8 mouse cellular contexts compared by ENCODE assay signal in the genomic region with DNA sequence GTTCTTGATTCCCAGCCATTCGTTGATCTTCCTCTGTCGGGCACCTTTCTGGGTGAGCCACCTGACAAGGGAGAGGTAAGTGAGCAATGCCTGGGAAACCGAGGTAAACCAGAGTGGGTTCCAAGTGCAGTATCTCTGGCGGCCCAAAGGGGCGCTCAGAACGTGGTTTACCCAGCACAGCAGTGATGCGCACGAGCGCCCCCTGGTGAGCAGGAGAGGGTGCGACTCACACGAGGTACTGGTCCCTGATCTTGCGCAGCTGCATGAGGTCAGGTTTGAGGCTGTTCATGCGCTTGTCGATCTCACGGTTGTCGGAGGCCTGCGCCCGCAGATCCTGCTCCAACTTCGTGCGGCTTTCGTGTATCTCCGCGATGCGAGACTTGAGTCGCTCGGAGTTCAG. TPM values are rescaled to one million over a fixed set of nuclear protein-coding genes. Genes with fewer than 3 reads are reported as not detected.
A peak's percentile ranks its signal among the peaks of the same experiment; 100 is the strongest.
DNase-seq lines count a peak whose midpoint lies in the region; ATAC-seq and TF ChIP-seq lines count a peak whose summit lies in the region.

No protein-coding gene starts in this region.

- H3ac ChIP-seq in myocyte (ENCODE audit: control insufficient read depth, insufficient read length) = no peak overlapping the region

- TF ChIP-seq POLR2A in liver, adult 2 months (IDR thresholded peaks at IDR 0.05; ENCODE audit: extremely low read depth, insufficient read depth, low read length) = no peak
- TF ChIP-seq POLR2A in myocyte (IDR thresholded peaks at IDR 0.05; ENCODE audit: insufficient read length, low read depth) = peak; percentile 36

- peak overlapping the region; percentile 21; the same call in 1 of the 2 replicates for H3K9ac ChIP-seq in embryonic facial prominence, embryonic 13.5 days
- H3K9ac ChIP-seq in kidney, embryonic 16.5 days (replicated peaks; ENCODE audit: low read length) = peak overlapping the region; percentile 22; the same call in 1 of the 2 replicates
- no peak overlapping the region for H3K9ac ChIP-seq in liver, adult 2 months (ENCODE audit: low read depth, low read length)

- no peaks in the 10 kb centered on the region for H3K27me3 ChIP-seq in embryonic facial prominence, embryonic 13.5 days
- no peaks in the 10 kb centered on the region for H3K27me3 ChIP-seq in kidney, embryonic 16.5 days (ENCODE audit: insufficient read depth, low read length)
- H3K27me3 ChIP-seq in liver, adult 2 months (ENCODE audit: control insufficient read depth, insufficient read depth, low read length) = no peaks in the 10 kb centered on the region
- no peaks in the 10 kb centered on the region for H3K27me3 ChIP-seq in myocyte (ENCODE audit: control insufficient read depth, insufficient read depth, insufficient read length)

- peaks cover 70% of the 10 kb centered on the region for H3K36me3 ChIP-seq in embryonic facial prominence, embryonic 13.5 days
- H3K36me3 ChIP-seq in kidney, embryonic 16.5 days (ENCODE audit: insufficient read depth, low read length) = peaks cover 47% of the 10 kb centered on the region
- H3K36me3 ChIP-seq in liver, adult 2 months (ENCODE audit: control insufficient read depth, insufficient read depth, low read length) = no peaks in the 10 kb centered on the region
- H3K36me3 ChIP-seq in myocyte (ENCODE audit: control insufficient read depth, insufficient read depth) = peaks cover 6% of the 10 kb centered on the region

- H3K4me2 ChIP-seq in embryonic facial prominence, embryonic 13.5 days = no peak overlapping the region
- H3K4me2 ChIP-seq in kidney, embryonic 16.5 days (replicated peaks; ENCODE audit: low read depth, low read length) = no peak overlapping the region
- H3K4me2 ChIP-seq in myocyte (ENCODE audit: low read depth) = no peak overlapping the region

- 5% methylated on average over 26 of the region's 26 CpGs for WGBS in embryonic facial prominence, embryonic 13.5 days
- 5% methylated on average over 26 of the region's 26 CpGs for WGBS in kidney, embryonic 16.5 days
- WGBS in liver, adult 2 months = 12% methylated on average over 26 of the region's 26 CpGs

- TF ChIP-seq CTCF in liver, adult 2 months (IDR thresholded peaks at IDR 0.05; ENCODE audit: low read depth, low read length) = peak; percentile 100

- no peaks in the 10 kb centered on the region for H3K9me3 ChIP-seq in embryonic facial prominence, embryonic 13.5 days
- no peaks in the 10 kb centered on the region for H3K9me3 ChIP-seq in kidney, embryonic 16.5 days (ENCODE audit: low read length)

- H3K4me3 ChIP-seq in embryonic facial prominence, embryonic 13.5 days = no peak overlapping the region
- no peak overlapping the region for H3K4me3 ChIP-seq in kidney, embryonic 16.5 days (ENCODE audit: low read length)
- no peak overlapping the region for H3K4me3 ChIP-seq in liver, adult 2 months (ENCODE audit: insufficient read depth, low read depth, low read length)
- no peak overlapping the region for H3K4me3 ChIP-seq in myocyte

- H3K4me1 ChIP-seq in embryonic facial prominence, embryonic 13.5 days = peaks cover 44% of the 10 kb centered on the region
- peaks cover 35% of the 10 kb centered on the region for H3K4me1 ChIP-seq in kidney, embryonic 16.5 days (ENCODE audit: insufficient read depth, low read length)
- peaks cover 7% of the 10 kb centered on the region; the same call in 1 of the 2 replicates for H3K4me1 ChIP-seq in liver, adult 2 months (ENCODE audit: control insufficient read depth, insufficient read depth, low read length)

- no peak overlapping the region for H3K27ac ChIP-seq in embryonic facial prominence, embryonic 13.5 days
- no peak overlapping the region for H3K27ac ChIP-seq in kidney, embryonic 16.5 days (ENCODE audit: low read length)
- no peak overlapping the region for H3K27ac ChIP-seq in liver, adult 2 months (replicated peaks; ENCODE audit: insufficient read depth, low read depth, low read length)

- no peaks in the 10 kb centered on the region for H3K79me2 ChIP-seq in liver, adult 2 months (ENCODE audit: control insufficient read depth, insufficient read depth, low read length)
- H3K79me2 ChIP-seq in myocyte (ENCODE audit: control insufficient read depth, insufficient read depth) = no peaks in the 10 kb centered on the region

- DNase-seq in 416B (ENCODE audit: low read depth) = peak; percentile 92
- peak; percentile 97 to 99 for DNase-seq in adrenal gland, postnatal 36 days
- peak; percentile 86 to 90 for DNase-seq in heart, adult 9 months (ENCODE audit: low spot score in 2 of 2)
- DNase-seq in liver, adult 2 months (ENCODE audit: extremely low read depth, low read depth, low spot score) = peak; percentile 80
- peak; percentile 98 to 100 for DNase-seq in spleen, postnatal 4 days (ENCODE audit: low spot score in 2 of 2)

- peak; percentile 39; the same call in 1 of the 2 replicates for ATAC-seq in embryonic facial prominence, embryonic 13.5 days (ENCODE audit: insufficient number of reproducible peaks, insufficient read depth, low FRiP score, low TSS enrichment, low read depth)
- ATAC-seq in kidney, embryonic 16.5 days (ENCODE audit: low FRiP score, low TSS enrichment) = peak; percentile 43; the same call in 1 of the 2 replicates

TF ChIP-seq in myocyte, 11 proteins besides CTCF, POLR2A, EP300 and RAD21:
- TF ChIP-seq USF1 (IDR thresholded peaks at IDR 0.05; ENCODE audit: low read depth) (no peak), MYOG (IDR thresholded peaks at IDR 0.05; ENCODE audit: control insufficient read depth in 1 of 3, insufficient read depth in 1 of 3, insufficient read length in 2 of 3, low read depth in 2 of 3) (peak in 1 of 3 experiments; percentile 68), POLR2AphosphoS2 (IDR thresholded peaks at IDR 0.05; ENCODE audit: insufficient read length, low read depth) (peak; percentile 68), CEBPB (IDR thresholded peaks at IDR 0.05; ENCODE audit: insufficient read depth, poor library complexity, severe bottlenecking) (no peak), SRF (IDR thresholded peaks at IDR 0.05; ENCODE audit: control insufficient read depth, insufficient read length, low read depth) (no peak), MAX (IDR thresholded peaks at IDR 0.05; ENCODE audit: low read depth) (no peak), MYOD1 (IDR thresholded peaks at IDR 0.05; ENCODE audit: control insufficient read depth in 1 of 3, insufficient read length in 2 of 3, low read depth in 2 of 3) (peak in 2 of 3 experiments; percentile 20 to 48), TCF3 (IDR thresholded peaks at IDR 0.05; ENCODE audit: insufficient read length, low read depth) (no peak), TCF12 (IDR thresholded peaks at IDR 0.05; ENCODE audit: insufficient read depth, poor library complexity, severe bottlenecking) (no peak), REST (IDR thresholded peaks at IDR 0.05; ENCODE audit: insufficient read depth, insufficient read length) (no peak), E2F4 (IDR thresholded peaks at IDR 0.05; ENCODE audit: insufficient read depth) (no peak)

RNA-seq across cellular contexts. Expression of a gene that starts 7.2 kb away (rescaled TPM):
- total RNA-seq in adrenal gland, postnatal 36 days (2021) = 10 to 100 TPM; 35.6 to 51.5 TPM
- 76.8 and 85.4 TPM in 2 replicates for polyA plus RNA-seq in embryonic facial prominence, embryonic 13.5 days (2015; fragmentation: Nextera tagmentation; extraction: Ambion mirVana)
- 72.8 and 77.3 TPM in 2 replicates for polyA plus RNA-seq in kidney, embryonic 16.5 days (2015; fragmentation: Nextera tagmentation; extraction: Ambion mirVana)
- 7.7 and 10.9 TPM in 2 replicates for total RNA-seq in liver, adult 2 months (2014; rRNA removed)
- 38.2 and 53.9 TPM in 2 replicates for polyA plus RNA-seq in liver, adult 2 months (2012; rRNA removed)
- 130 TPM for polyA plus RNA-seq in myocyte (2012; fragmentation: generic; extraction: Trizol)

RNA-seq across cellular contexts. Expression of a gene that starts 8.6 kb away (rescaled TPM):
- 100 to 1,000 TPM; 119 to 155 TPM for total RNA-seq in adrenal gland, postnatal 36 days (2021)
- 29.3 and 36.7 TPM in 2 replicates for polyA plus RNA-seq in embryonic facial prominence, embryonic 13.5 days (2015; fragmentation: Nextera tagmentation; extraction: Ambion mirVana)
- 57.0 and 60.4 TPM in 2 replicates for polyA plus RNA-seq in kidney, embryonic 16.5 days (2015; fragmentation: Nextera tagmentation; extraction: Ambion mirVana)
- 13.7 and 20.9 TPM in 2 replicates for total RNA-seq in liver, adult 2 months (2014; rRNA removed)
- 33.9 and 39.3 TPM in 2 replicates for polyA plus RNA-seq in liver, adult 2 months (2012; rRNA removed)
- polyA plus RNA-seq in myocyte (2012; fragmentation: generic; extraction: Trizol) = 73.0 TPM

RNA-seq across cellular contexts. Expression of a gene that starts 14.9 kb away (rescaled TPM):
- total RNA-seq in adrenal gland, postnatal 36 days (2021) = 10 to 100 TPM; 68.6 to 78.2 TPM
- polyA plus RNA-seq in embryonic facial prominence, embryonic 13.5 days (2015; fragmentation: Nextera tagmentation; extraction: Ambion mirVana) = 23.8 TPM in 2 replicates
- polyA plus RNA-seq in kidney, embryonic 16.5 days (2015; fragmentation: Nextera tagmentation; extraction: Ambion mirVana) = 20.9 and 22.0 TPM in 2 replicates
- 2.7 and 4.1 TPM in 2 replicates for total RNA-seq in liver, adult 2 months (2014; rRNA removed)
- polyA plus RNA-seq in liver, adult 2 months (2012; rRNA removed) = 10.4 and 11.9 TPM in 2 replicates
- 34.9 TPM for polyA plus RNA-seq in myocyte (2012; fragmentation: generic; extraction: Trizol)

RNA-seq across cellular contexts. Expression of a gene that starts 35.5 kb away (rescaled TPM):
- 10 to 100 TPM; 16.8 to 19.0 TPM for total RNA-seq in adrenal gland, postnatal 36 days (2021)
- polyA plus RNA-seq in embryonic facial prominence, embryonic 13.5 days (2015; fragmentation: Nextera tagmentation; extraction: Ambion mirVana) = 12.5 and 13.8 TPM in 2 replicates
- 16.2 and 16.3 TPM in 2 replicates for polyA plus RNA-seq in kidney, embryonic 16.5 days (2015; fragmentation: Nextera tagmentation; extraction: Ambion mirVana)
- total RNA-seq in liver, adult 2 months (2014; rRNA removed) = 14.8 and 16.7 TPM in 2 replicates
- polyA plus RNA-seq in liver, adult 2 months (2012; rRNA removed) = 21.2 and 29.0 TPM in 2 replicates
- 31.7 TPM for polyA plus RNA-seq in myocyte (2012; fragmentation: generic; extraction: Trizol)

RNA-seq across cellular contexts. Expression of a gene that starts 38.9 kb away (rescaled TPM):
- total RNA-seq in adrenal gland, postnatal 36 days (2021) = not detected
- 0.07 and 0.54 TPM in 2 replicates for polyA plus RNA-seq in embryonic facial prominence, embryonic 13.5 days (2015; fragmentation: Nextera tagmentation; extraction: Ambion mirVana)
- 0.05 and 0.12 TPM in 2 replicates for polyA plus RNA-seq in kidney, embryonic 16.5 days (2015; fragmentation: Nextera tagmentation; extraction: Ambion mirVana)
- total RNA-seq in liver, adult 2 months (2014; rRNA removed) = 0.37 and 0.40 TPM in 2 replicates
- 0.34 and 0.60 TPM in 2 replicates for polyA plus RNA-seq in liver, adult 2 months (2012; rRNA removed)
- polyA plus RNA-seq in myocyte (2012; fragmentation: generic; extraction: Trizol) = 6.5 TPM
